8 mouse cellular contexts compared by ENCODE assay signal in the genomic region with DNA sequence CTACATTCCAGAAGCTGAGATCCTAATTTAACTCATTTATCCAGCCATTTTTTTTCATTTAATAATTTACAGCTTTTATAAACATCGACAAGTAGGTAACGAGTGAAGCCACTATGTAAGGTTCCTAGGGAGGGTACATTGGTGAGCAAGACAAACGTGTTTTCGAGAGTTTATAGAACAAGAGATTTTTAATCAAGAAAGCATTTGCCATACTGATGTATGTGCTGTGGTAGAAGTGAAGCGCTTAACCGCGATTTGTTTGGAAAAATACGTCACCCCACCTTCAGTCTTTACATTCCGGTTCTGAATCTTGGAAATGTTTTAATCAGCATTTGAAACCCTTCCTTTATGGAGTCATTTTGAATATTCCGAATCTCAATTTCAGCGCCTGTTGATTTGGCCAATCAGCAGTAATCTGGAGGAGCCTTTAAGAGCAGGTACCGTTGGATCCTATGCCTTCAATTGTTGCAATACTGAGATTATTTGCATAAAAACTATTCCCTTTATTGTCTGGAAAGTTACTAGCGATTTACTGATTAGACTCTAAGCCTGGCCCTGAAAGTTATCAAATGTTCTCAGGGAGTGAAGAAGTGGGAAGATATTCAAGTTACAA. TPM values are rescaled to one million over a fixed set of nuclear protein-coding genes. Genes with fewer than 3 reads are reported as not detected.
DNase-seq lines count a peak whose midpoint lies in the region; ATAC-seq and TF ChIP-seq lines count a peak whose summit lies in the region.

No protein-coding gene starts in this region.

- H3K4me3 ChIP-seq in heart, embryonic 11.5 days (ENCODE audit: low read depth, low read length) = peak overlapping the region; percentile 89
- peak overlapping the region; percentile 67 to 86 (median 82) for H3K4me3 ChIP-seq in CH12.LX (replicated peaks in 1 of 3; ENCODE audit: low read depth in 2 of 3, low read length in 2 of 3, poor library complexity in 1 of 3)
- peak overlapping the region; percentile 96 for H3K4me3 ChIP-seq in embryonic facial prominence, embryonic 15.5 days (replicated peaks)
- H3K4me3 ChIP-seq in limb, embryonic 12.5 days (replicated peaks) = peak overlapping the region; percentile 85
- H3K4me3 ChIP-seq in stomach, embryonic 16.5 days (replicated peaks; ENCODE audit: low read length) = peak overlapping the region; percentile 76

- 0 out of 2 replicates have a peak, but pooled peaks have one; percentile 5 for TF ChIP-seq EP300 in CH12.LX (IDR thresholded peaks at IDR 0.05; ENCODE audit: low read length)

- dilution Hi-C loops in CH12.LX (cut with MboI; ENCODE audit: extremely low pct_ligation_motif_present, extremely low pct_unique_long_range_greater_than_20kb, low sequenced_read_pairs) = no loop called here

- H3K9me3 ChIP-seq in heart, embryonic 11.5 days (replicated peaks; ENCODE audit: control insufficient read depth, low read length) = no peaks in the 10 kb centered on the region
- H3K9me3 ChIP-seq in CH12.LX (replicated peaks; ENCODE audit: low read length) = no peaks in the 10 kb centered on the region
- H3K9me3 ChIP-seq in embryonic facial prominence, embryonic 15.5 days (replicated peaks) = no peaks in the 10 kb centered on the region
- no peaks in the 10 kb centered on the region for H3K9me3 ChIP-seq in limb, embryonic 12.5 days
- no peaks in the 10 kb centered on the region for H3K9me3 ChIP-seq in stomach, embryonic 16.5 days (replicated peaks; ENCODE audit: control insufficient read depth, low read length)

- whole genome bisulfite sequencing in heart, embryonic 11.5 days (ENCODE audit: insufficient replicate concordance) = 5% methylated on average over 13 of the region's 13 CpGs
- 1% methylated on average over 13 of the region's 13 CpGs for WGBS in embryonic facial prominence, embryonic 15.5 days
- WGBS in limb, embryonic 12.5 days = 4% methylated on average over 13 of the region's 13 CpGs
- 1% methylated on average over 13 of the region's 13 CpGs for WGBS in stomach, embryonic 16.5 days

- peak overlapping the region; percentile 86 for H3K9ac ChIP-seq in heart, embryonic 11.5 days (ENCODE audit: low read depth, low read length)
- H3K9ac ChIP-seq in CH12.LX (ENCODE audit: insufficient read depth, low read depth) = peak overlapping the region; percentile 96
- H3K9ac ChIP-seq in embryonic facial prominence, embryonic 15.5 days = peak overlapping the region; percentile 80
- H3K9ac ChIP-seq in limb, embryonic 12.5 days (replicated peaks) = peak overlapping the region; percentile 75
- H3K9ac ChIP-seq in stomach, embryonic 16.5 days (ENCODE audit: low read length) = peak overlapping the region; percentile 81

- peaks cover 11% of the 10 kb centered on the region; the same call in 1 of the 2 replicates for H3K4me1 ChIP-seq in heart, embryonic 11.5 days (ENCODE audit: control insufficient read depth, insufficient read depth, low read length)
- H3K4me1 ChIP-seq in CH12.LX (ENCODE audit: control insufficient read depth in 1 of 2, insufficient read depth in 2 of 2) = peaks cover 4 to 37% of the 10 kb centered on the region in 2 experiments; a peak in 3 of 4 replicates
- H3K4me1 ChIP-seq in embryonic facial prominence, embryonic 15.5 days = 0 out of 2 replicates have a peak, but pooled peaks cover 9% of the 10 kb centered on the region
- H3K4me1 ChIP-seq in limb, embryonic 12.5 days (replicated peaks) = peaks cover 12% of the 10 kb centered on the region
- 0 out of 2 replicates have a peak, but pooled peaks cover 2% of the 10 kb centered on the region for H3K4me1 ChIP-seq in stomach, embryonic 16.5 days (ENCODE audit: control insufficient read depth, insufficient read depth, low read length)

- no peak for TF ChIP-seq CTCF in CH12.LX (conservative IDR thresholded peaks at IDR 0.05 in 1 of 2, IDR thresholded peaks at IDR 0.05 in 1 of 2; ENCODE audit: low read depth in 2 of 2, low read length in 2 of 2)

- peak overlapping the region; percentile 86 for H3K4me2 ChIP-seq in heart, embryonic 11.5 days
- peak overlapping the region; percentile 95 for H3K4me2 ChIP-seq in CH12.LX (ENCODE audit: insufficient read depth, low read depth, poor library complexity, severe bottlenecking)
- peak overlapping the region; percentile 43 for H3K4me2 ChIP-seq in embryonic facial prominence, embryonic 15.5 days (replicated peaks)
- peak overlapping the region; percentile 68 for H3K4me2 ChIP-seq in limb, embryonic 12.5 days
- H3K4me2 ChIP-seq in stomach, embryonic 16.5 days (ENCODE audit: low read depth, low read length) = peak overlapping the region; percentile 53

- no peak for ATAC-seq in heart, embryonic 11.5 days (replicated peaks; ENCODE audit: insufficient number of reproducible peaks, low FRiP score, low TSS enrichment)
- ATAC-seq in embryonic facial prominence, embryonic 15.5 days (ENCODE audit: insufficient number of reproducible peaks, low FRiP score, low TSS enrichment, low read depth) = no peak
- ATAC-seq in limb, embryonic 12.5 days (ENCODE audit: insufficient number of reproducible peaks, insufficient read depth, low FRiP score, low TSS enrichment, low read depth) = no peak
- ATAC-seq in stomach, embryonic 16.5 days (ENCODE audit: insufficient read depth, low FRiP score) = no peak

- H3K27ac ChIP-seq in heart, embryonic 11.5 days (ENCODE audit: low read depth, low read length) = peak overlapping the region; percentile 87
- H3K27ac ChIP-seq in CH12.LX (ENCODE audit: insufficient read depth, low read depth) = no peak overlapping the region
- peak overlapping the region; percentile 87 for H3K27ac ChIP-seq in embryonic facial prominence, embryonic 15.5 days (replicated peaks)
- peak overlapping the region; percentile 80 for H3K27ac ChIP-seq in limb, embryonic 12.5 days
- peak overlapping the region; percentile 83 for H3K27ac ChIP-seq in stomach, embryonic 16.5 days (ENCODE audit: low read length)

- DNase-seq in heart, postnatal 36 days = no peak
- DNase-seq in CH12.LX (ENCODE audit: extremely low read depth) = peak; percentile 39
- DNase-seq in right cerebral cortex, adult 2 months (ENCODE audit: low spot score in 2 of 2) = no peak
- DNase-seq in testis, postnatal 10 days (ENCODE audit: low spot score) = no peak

- no peak for TF ChIP-seq RAD21 in CH12.LX (IDR thresholded peaks at IDR 0.05; ENCODE audit: low read depth, low read length)

- no peaks in the 10 kb centered on the region for H3K36me3 ChIP-seq in heart, embryonic 11.5 days (ENCODE audit: control insufficient read depth, insufficient read depth, low read length)
- H3K36me3 ChIP-seq in CH12.LX (replicated peaks in 1 of 2; ENCODE audit: control insufficient read depth in 1 of 2, insufficient read depth in 1 of 2, low read length in 1 of 2) = peaks cover 0 to 24% of the 10 kb centered on the region in 2 experiments
- no peaks in the 10 kb centered on the region for H3K36me3 ChIP-seq in embryonic facial prominence, embryonic 15.5 days
- peaks cover 8% of the 10 kb centered on the region for H3K36me3 ChIP-seq in limb, embryonic 12.5 days
- no peaks in the 10 kb centered on the region for H3K36me3 ChIP-seq in stomach, embryonic 16.5 days (ENCODE audit: control insufficient read depth, insufficient read depth, low read length)

- no peaks in the 10 kb centered on the region for H3K27me3 ChIP-seq in heart, embryonic 11.5 days (ENCODE audit: control insufficient read depth, insufficient read depth, low read length)
- no peaks in the 10 kb centered on the region for H3K27me3 ChIP-seq in CH12.LX (replicated peaks)
- no peaks in the 10 kb centered on the region for H3K27me3 ChIP-seq in embryonic facial prominence, embryonic 15.5 days
- no peaks in the 10 kb centered on the region for H3K27me3 ChIP-seq in limb, embryonic 12.5 days
- no peaks in the 10 kb centered on the region for H3K27me3 ChIP-seq in stomach, embryonic 16.5 days (ENCODE audit: control insufficient read depth, insufficient read depth, low read length)

- in situ Hi-C loops in CH12.LX (cut with MboI; ENCODE audit: low pct_ligation_motif_present, low pct_unique_long_range_greater_than_20kb, low sequenced_read_pairs) = no loop called here

- H3K79me2 ChIP-seq in CH12.LX (replicated peaks; ENCODE audit: control insufficient read depth, extremely low read depth, insufficient read depth, poor library complexity, severe bottlenecking) = peaks cover 23% of the 10 kb centered on the region

- intact Hi-C loops in heart, postnatal 36 days (cut with DNase I) = loop anchor here (10.0 kb wide), 1 partner anchor 78 kb away; a partner anchor contains a TSS

- TF ChIP-seq POLR2A in CH12.LX (IDR thresholded peaks at IDR 0.05; ENCODE audit: low read depth, low read length) = no peak

TF ChIP-seq in CH12.LX, 34 proteins besides CTCF, POLR2A, EP300 and RAD21 (continues in another document):
- no peak for TF ChIP-seq IRF4 (IDR thresholded peaks at IDR 0.05; ENCODE audit: low read depth, low read length)
- TF ChIP-seq HCFC1 (IDR thresholded peaks at IDR 0.05; ENCODE audit: low read depth, low read length) = no peak
- no peak for TF ChIP-seq ZC3H11A (IDR thresholded peaks at IDR 0.05; ENCODE audit: low read depth, low read length)
- TF ChIP-seq CHD1 (IDR thresholded peaks at IDR 0.05; ENCODE audit: low read depth, low read length) = peak; percentile 90; the same call in 1 of the 2 replicates
- TF ChIP-seq POLR2AphosphoS2 (IDR thresholded peaks at IDR 0.05; ENCODE audit: low read depth, low read length) = no peak
- no peak for TF ChIP-seq MEF2A (IDR thresholded peaks at IDR 0.05; ENCODE audit: borderline replicate concordance, low read depth, low read length)
- TF ChIP-seq E2F4 (IDR thresholded peaks at IDR 0.05; ENCODE audit: insufficient replicate concordance, low read depth, low read length) = no peak

RNA-seq across cellular contexts. Expression of a gene that starts 0.8 kb away (rescaled TPM):
- 15.8 and 21.4 TPM in 2 replicates for polyA plus RNA-seq in heart, embryonic 11.5 days (2014; fragmentation: Nextera tagmentation; extraction: Ambion mirVana)
- 10 to 100 TPM; 10.1 to 11.5 TPM for total RNA-seq in heart, postnatal 36 days (2021)
- 21.8 and 29.3 TPM in 2 replicates for total RNA-seq in CH12.LX (2012; rRNA removed)
- total RNA-seq in CH12.LX (2014; rRNA removed) = 23.6 and 24.9 TPM in 2 replicates
- 72.0 and 85.8 TPM in 2 replicates for polyA plus RNA-seq in CH12.LX (2012; ENCODE audit: insufficient read length, low read depth)
- polyA plus RNA-seq in embryonic facial prominence, embryonic 15.5 days (2015; fragmentation: Nextera tagmentation; extraction: Ambion mirVana) = 11.5 and 12.2 TPM in 2 replicates
- 30.4 and 33.6 TPM in 2 replicates for polyA plus RNA-seq in limb, embryonic 12.5 days (2016; fragmentation: Nextera tagmentation; extraction: Ambion mirVana)
- polyA plus RNA-seq in stomach, embryonic 16.5 days (2015; fragmentation: Nextera tagmentation; extraction: Ambion mirVana) = 11.4 and 14.4 TPM in 2 replicates

RNA-seq across cellular contexts. Expression of a gene that starts 51.0 kb away (rescaled TPM):
- polyA plus RNA-seq in heart, embryonic 11.5 days (2014; fragmentation: Nextera tagmentation; extraction: Ambion mirVana) = 14.3 and 15.2 TPM in 2 replicates
- 10 to 100 TPM; 13.5 to 18.4 TPM for total RNA-seq in heart, postnatal 36 days (2021)
- total RNA-seq in CH12.LX (2012; rRNA removed) (not detected in 2 replicates), CH12.LX (2014; rRNA removed) (not detected in 2 replicates)
- not detected in 2 replicates for polyA plus RNA-seq in CH12.LX (2012; ENCODE audit: insufficient read length, low read depth)
- polyA plus RNA-seq in embryonic facial prominence, embryonic 15.5 days (2015; fragmentation: Nextera tagmentation; extraction: Ambion mirVana) = 16.9 and 17.0 TPM in 2 replicates
- 14.9 and 15.8 TPM in 2 replicates for polyA plus RNA-seq in limb, embryonic 12.5 days (2016; fragmentation: Nextera tagmentation; extraction: Ambion mirVana)
- polyA plus RNA-seq in stomach, embryonic 16.5 days (2015; fragmentation: Nextera tagmentation; extraction: Ambion mirVana) = 10.4 and 11.3 TPM in 2 replicates

Comparison
In these comparisons a context has a peak if more than half of its experiments do, and no peak if none do; other contexts are left out.
1. H3K4me2 ChIP-seq: peak in every context shown above with its lines; median percentile 95 in CH12.LX; 86 in heart, embryonic 11.5 days; 68 in limb, embryonic 12.5 days; 53 in stomach, embryonic 16.5 days; 43 in embryonic facial prominence, embryonic 15.5 days.
2. RNA of a gene that starts 51.0 kb away (polyA plus RNA-seq): 16.9 to 17.0 TPM in embryonic facial prominence, embryonic 15.5 days, 14.9 to 15.8 TPM in limb, embryonic 12.5 days, 14.3 to 15.2 TPM in heart, embryonic 11.5 days and 10.4 to 11.3 TPM in stomach, embryonic 16.5 days; not detected in CH12.LX; every median in the first group is over 10 times any median in the second.
3. Peak in every context shown above with its lines, with median percentiles within 50 percentile points of each other: H3K4me3 ChIP-seq and H3K9ac ChIP-seq.